Mouse (Mus musculus): Measurements from ENCODE around the gene Wipf1. TPM values are rescaled to one million over a fixed set of nuclear protein-coding genes. Genes with fewer than 3 reads are reported as not detected.

The Wipf1 gene
- polyA plus RNA-seq, 1 experiment from 2014 or later: 7.8 TPM

DNA sequence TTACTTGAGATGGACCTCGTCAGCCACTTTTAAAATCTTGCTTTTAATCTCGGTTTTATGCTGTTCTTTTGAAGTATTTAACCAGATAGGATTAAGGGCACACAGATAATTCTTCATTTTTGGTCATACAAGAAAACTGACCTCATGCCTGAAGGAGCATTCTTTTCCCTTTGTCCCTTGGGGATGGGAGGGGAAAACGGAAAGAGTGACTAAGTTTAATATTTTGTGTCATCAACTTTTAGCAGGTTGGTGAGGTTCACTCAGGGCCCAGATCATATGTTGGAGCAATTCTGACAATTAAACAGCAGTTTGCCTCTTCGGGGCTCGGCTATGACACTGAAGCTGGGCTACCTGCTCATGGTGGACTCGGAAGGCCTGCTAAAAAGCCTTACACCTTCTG is 60.0 kb downstream of the Wipf1 start:
- H3K9me3 ChIP-seq: no peaks in the 10 kb centered on the region
- no peak for DNase-seq (ENCODE audit: low spot score)
- no peak overlapping the region for H3K4me3 ChIP-seq
- WGBS: 81% methylated on average over 6 of the region's 6 CpGs
- no peaks in the 10 kb centered on the region for H3K27me3 ChIP-seq (ENCODE audit: insufficient read depth, poor library complexity, severe bottlenecking)
- peaks cover 3% of the 10 kb centered on the region; the same call in 1 of the 2 replicates for H3K36me3 ChIP-seq
- no peak overlapping the region for H3K27ac ChIP-seq
- H3K4me1 ChIP-seq: peaks cover 10% of the 10 kb centered on the region

DNA sequence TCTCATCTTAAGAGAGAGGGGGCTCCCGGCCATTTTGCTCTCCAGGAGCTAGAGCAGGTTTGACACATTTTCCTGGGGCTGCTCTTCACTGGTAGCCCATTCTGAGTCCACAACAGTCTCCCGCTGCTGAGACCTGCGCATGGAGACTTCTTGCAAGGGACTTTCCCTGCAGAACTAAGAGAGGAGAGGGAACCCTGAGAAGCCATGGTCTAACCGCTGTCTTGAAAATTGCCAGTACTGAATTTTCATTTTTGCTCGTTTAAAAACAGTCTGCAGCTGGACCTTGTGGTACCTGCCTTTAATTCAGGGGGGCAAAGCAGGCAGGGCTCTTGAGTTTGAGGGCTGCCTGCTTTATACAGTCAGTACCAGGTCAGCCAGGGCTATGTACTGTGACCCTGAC is 60.5 kb downstream of the Wipf1 start:
- DNase-seq (ENCODE audit: low spot score): no peak
- WGBS: 81% methylated on average over 5 of the region's 5 CpGs
- H3K27ac ChIP-seq: no peak overlapping the region
- peaks cover 11% of the 10 kb centered on the region for H3K4me1 ChIP-seq
- no peaks in the 10 kb centered on the region for H3K9me3 ChIP-seq
- H3K36me3 ChIP-seq: peaks cover 3% of the 10 kb centered on the region; the same call in 1 of the 2 replicates
- no peak overlapping the region for H3K4me3 ChIP-seq
- H3K27me3 ChIP-seq (ENCODE audit: insufficient read depth, poor library complexity, severe bottlenecking): no peaks in the 10 kb centered on the region

DNA sequence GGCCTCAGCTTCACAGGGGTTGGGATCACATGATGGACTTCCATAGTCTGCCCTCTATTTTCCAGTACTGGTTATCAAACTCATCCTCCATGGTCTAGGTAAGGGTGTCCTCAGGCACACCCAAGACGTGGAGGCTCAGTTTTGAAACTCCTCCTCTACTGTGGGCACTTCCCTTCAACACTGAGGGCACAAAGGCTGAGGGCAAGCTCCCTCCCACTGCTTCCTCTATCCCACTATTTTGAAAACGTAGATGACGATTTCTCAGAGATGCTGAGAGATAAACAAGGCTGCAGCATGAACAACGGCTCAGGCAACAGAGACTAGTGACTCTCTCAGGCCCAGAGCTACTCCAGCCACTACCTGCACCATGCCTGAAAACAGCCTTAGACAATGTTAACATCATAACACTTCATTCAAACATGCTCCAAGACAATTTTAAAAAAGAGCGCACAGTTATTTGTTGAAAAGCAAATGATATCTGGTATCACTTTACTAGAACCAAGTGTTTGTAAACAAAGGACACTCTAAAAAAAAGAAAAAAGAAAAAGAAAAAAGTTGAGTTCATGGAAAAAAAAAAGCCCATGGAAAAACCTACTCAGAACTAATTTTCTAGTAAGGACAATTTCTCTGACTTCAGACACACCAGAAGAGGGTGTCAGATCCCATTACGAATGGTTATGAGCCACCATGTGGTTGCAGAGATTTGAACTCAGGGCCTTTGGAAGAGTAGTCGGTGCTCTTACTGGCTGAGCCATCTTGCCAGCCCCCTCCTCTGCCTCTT is 62.3 kb downstream of the Wipf1 start:
- Histone ChIP-seq H3K4me1 (peaks cover 15% of the 10 kb centered on the region), H3K9me3 (no peaks in the 10 kb centered on the region), H3K27me3 (ENCODE audit: insufficient read depth, poor library complexity, severe bottlenecking) (no peaks in the 10 kb centered on the region), H3K27ac (no peak overlapping the region), H3K36me3 (no peaks in the 10 kb centered on the region), H3K4me3 (no peak overlapping the region)
- 72% methylated on average over 7 of the region's 7 CpGs for WGBS
- no peak for DNase-seq (ENCODE audit: low spot score)

DNA sequence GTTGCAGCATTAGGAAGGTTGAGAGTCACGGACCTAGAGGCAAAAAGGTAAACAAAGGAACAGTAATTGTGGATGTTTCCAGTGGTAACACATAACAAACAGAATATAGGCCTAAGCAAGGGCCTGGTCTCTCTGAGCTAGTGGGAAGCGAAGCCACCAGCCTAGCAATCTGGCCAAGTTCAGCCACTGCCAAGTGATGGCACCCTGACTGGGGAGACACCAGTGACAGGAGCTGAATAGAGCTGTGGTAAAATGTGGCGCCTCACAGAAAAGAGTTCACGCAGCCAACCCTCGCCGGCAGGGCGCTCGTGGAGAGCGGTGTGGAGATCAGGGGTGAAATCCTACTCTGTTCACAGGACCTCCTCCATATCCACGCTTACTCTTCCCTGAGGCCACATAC is 63.1 kb downstream of the Wipf1 start:
- no peak for DNase-seq (ENCODE audit: low spot score)
- no peak overlapping the region for H3K4me3 ChIP-seq
- H3K27me3 ChIP-seq (ENCODE audit: insufficient read depth, poor library complexity, severe bottlenecking): no peaks in the 10 kb centered on the region
- no peaks in the 10 kb centered on the region for H3K9me3 ChIP-seq
- H3K27ac ChIP-seq: no peak overlapping the region
- H3K36me3 ChIP-seq: no peaks in the 10 kb centered on the region
- peaks cover 15% of the 10 kb centered on the region for H3K4me1 ChIP-seq
- 88% methylated on average over 10 of the region's 10 CpGs for WGBS

DNA sequence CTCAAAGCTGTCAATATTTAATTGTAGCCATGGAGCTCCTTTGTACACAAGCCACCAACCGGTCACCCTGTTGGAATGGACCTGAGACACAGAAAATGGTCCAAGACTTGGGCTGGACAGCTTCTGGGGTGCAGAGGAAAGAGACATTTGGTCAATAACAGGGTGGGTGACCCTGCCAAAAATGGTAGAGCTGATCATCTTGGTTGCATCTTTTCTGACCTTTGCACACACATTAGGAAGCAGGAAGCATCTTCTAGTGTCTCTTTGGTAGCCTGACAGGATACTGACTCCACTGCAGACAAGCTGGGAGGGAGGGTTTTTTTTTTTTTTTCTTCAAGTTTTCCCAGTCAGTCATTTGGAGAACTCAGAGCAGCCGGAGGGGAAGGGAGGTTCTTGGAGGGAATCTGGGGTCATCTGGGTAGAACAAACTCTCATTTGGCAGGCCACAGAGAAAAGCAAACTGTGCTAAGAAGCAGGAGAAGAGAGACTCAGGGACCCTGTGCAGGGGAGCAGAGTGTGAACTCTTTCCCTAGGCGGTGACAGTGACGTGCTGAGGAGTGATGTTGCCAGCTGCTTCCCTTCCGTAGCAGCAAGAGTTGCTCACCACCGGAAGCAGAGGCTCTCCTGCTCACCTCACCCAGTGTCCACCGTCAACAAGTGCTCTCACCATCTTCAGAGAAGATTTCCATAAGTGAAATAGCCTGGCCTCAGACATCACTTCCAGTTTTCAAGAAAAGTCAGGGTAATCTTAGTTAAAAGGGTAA is 65.9 kb downstream of the Wipf1 start:
- Histone ChIP-seq H3K4me3 (no peak overlapping the region), H3K9me3 (no peaks in the 10 kb centered on the region), H3K27me3 (ENCODE audit: insufficient read depth, poor library complexity, severe bottlenecking) (no peaks in the 10 kb centered on the region), H3K4me1 (peaks cover 19% of the 10 kb centered on the region), H3K27ac (no peak overlapping the region), H3K36me3 (no peaks in the 10 kb centered on the region)
- DNase-seq (ENCODE audit: low spot score): no peak
- 21% methylated on average over 7 of the region's 7 CpGs for WGBS

DNA sequence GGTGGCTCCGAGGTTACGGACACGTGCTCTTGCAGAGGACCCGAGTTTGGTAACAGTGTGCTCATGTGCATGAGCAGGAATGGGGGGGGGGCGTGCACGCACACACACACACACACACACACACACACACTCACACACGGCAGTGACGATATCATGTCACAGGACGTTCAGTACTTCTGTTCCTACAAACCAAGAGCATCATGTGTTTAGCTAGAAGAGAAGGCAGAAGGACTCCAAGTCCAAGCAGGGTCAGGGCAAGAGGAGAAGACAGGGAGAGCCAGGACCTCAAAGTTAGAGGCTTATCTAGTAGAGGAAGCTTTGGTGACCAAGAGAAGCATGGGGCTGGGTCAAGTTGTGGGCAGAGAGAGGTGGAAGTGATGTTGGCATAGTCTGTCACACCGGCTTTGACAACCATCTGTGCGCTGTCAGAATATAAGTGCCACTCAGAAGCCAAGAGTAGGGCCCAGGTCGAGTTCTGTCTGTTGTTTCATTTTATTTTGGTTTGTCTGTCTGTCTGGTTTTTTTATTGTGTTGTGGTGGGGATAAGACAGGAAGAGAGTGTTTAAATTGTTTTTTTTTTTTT is 66.7 kb downstream of the Wipf1 start:
- no peaks in the 10 kb centered on the region for H3K27me3 ChIP-seq (ENCODE audit: insufficient read depth, poor library complexity, severe bottlenecking)
- no peaks in the 10 kb centered on the region for H3K9me3 ChIP-seq
- H3K36me3 ChIP-seq: no peaks in the 10 kb centered on the region
- H3K4me1 ChIP-seq: peaks cover 19% of the 10 kb centered on the region
- no peak overlapping the region for H3K27ac ChIP-seq
- H3K4me3 ChIP-seq: no peak overlapping the region
- 88% methylated on average over 12 of the region's 12 CpGs for WGBS
- no peak for DNase-seq (ENCODE audit: low spot score)

DNA sequence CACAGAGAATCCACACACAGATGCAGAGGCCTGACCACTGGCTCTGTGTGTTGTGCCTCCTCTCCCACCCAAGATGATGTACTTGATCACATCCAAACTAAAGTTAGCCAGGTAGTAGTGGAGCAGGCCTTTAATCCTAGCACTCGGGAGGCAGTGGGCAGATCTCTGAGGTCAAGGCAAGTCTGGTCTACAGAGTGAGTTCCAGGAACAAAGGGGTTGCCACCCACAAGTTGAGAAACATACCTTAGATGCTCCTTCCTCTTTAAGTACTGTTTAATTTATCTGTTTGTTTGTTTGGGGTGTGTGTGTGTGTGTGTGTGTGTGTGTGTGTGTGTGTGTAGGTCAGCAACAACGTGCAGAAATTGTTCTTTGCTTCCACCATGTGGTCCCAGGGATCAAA is 67.3 kb downstream of the Wipf1 start:
- Histone ChIP-seq H3K36me3 (no peaks in the 10 kb centered on the region), H3K9me3 (no peaks in the 10 kb centered on the region), H3K27ac (no peak overlapping the region), H3K27me3 (ENCODE audit: insufficient read depth, poor library complexity, severe bottlenecking) (no peaks in the 10 kb centered on the region), H3K4me3 (no peak overlapping the region), H3K4me1 (peaks cover 19% of the 10 kb centered on the region)
- DNase-seq (ENCODE audit: low spot score): no peak
- 80% methylated on average over 2 of the region's 2 CpGs for WGBS

DNA sequence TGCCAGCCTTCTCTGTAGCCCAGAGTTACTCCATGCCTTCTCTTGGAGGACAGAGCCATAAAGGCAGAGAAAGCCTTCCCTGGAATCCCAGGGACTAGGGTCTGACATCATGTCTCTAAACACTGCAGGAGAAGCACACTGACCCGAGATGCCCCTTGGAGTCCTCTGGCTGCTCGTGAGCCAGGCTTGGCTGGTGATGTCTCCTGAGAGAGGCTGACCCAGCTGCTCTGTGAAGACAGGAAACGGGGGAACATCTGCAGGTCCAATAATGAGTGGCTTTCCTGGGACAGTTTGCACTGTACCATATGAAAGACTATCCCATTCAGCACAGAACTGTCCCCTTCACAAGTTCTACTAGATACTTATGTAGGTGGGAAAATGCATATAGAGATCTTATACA is 69.4 kb downstream of the Wipf1 start:
- 51% methylated on average over 3 of the region's 3 CpGs for WGBS

DNA sequence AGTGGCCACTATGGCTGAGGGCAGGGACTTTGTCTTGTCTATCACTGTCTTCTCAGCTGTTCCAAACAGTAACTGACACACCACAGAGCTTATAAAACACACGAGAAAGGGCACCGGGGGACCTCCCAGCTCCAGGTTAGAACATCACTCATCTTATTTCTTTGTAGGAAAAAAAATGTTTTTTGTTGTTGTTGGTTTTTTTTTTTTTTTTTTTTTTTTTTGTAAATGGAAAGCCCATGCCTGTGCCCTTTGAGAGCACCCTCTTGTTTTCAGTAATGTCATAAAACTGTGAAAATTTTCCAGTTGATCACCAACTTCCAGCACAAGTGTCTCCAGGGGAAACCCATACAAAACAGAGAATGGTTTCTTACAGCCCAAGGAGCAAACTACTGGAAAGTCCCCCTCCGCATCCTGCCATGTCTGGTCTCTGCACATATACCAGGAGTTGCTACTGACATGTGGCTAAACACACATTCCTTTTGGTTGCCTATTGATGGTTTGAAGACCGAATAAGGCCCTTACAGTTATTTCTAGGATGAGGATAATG is 69.9 kb downstream of the Wipf1 start:
- no peak for DNase-seq (ENCODE audit: low spot score)
- H3K4me3 ChIP-seq: no peak overlapping the region
- 67% methylated on average over 4 of the region's 4 CpGs for WGBS
- no peaks in the 10 kb centered on the region for H3K9me3 ChIP-seq
- H3K4me1 ChIP-seq: peaks cover 14% of the 10 kb centered on the region
- H3K27ac ChIP-seq: no peak overlapping the region
- no peaks in the 10 kb centered on the region for H3K36me3 ChIP-seq
- H3K27me3 ChIP-seq (ENCODE audit: insufficient read depth, poor library complexity, severe bottlenecking): no peaks in the 10 kb centered on the region

More for the DNA sequence above, 69.4 kb downstream of the Wipf1 start:
- no peak for DNase-seq (ENCODE audit: low spot score)
- Histone ChIP-seq H3K4me3 (no peak overlapping the region), H3K36me3 (no peaks in the 10 kb centered on the region), H3K9me3 (no peaks in the 10 kb centered on the region), H3K27me3 (ENCODE audit: insufficient read depth, poor library complexity, severe bottlenecking) (no peaks in the 10 kb centered on the region), H3K4me1 (peaks cover 14% of the 10 kb centered on the region), H3K27ac (no peak overlapping the region)

DNA sequence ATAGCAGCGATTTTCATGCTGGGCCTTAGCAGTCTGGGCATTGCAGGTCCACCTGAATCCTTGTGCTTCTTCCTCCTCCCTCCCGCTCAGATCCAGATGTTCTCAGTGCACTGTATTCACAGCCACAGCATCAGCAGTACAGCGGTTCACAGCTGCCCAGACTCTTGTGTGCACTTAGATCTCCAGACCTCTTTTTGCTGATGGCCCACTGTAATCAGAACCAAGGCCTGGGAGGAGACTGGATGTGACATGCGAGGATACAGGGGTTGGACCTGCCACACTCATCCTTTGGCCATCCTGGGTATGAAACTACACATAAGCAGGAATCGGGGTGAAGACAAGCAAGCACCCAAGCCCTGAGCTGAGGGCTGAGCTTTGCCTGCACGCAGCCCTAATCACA is 72.6 kb downstream of the Wipf1 start:
- Histone ChIP-seq H3K27me3 (ENCODE audit: insufficient read depth, poor library complexity, severe bottlenecking) (no peaks in the 10 kb centered on the region), H3K4me1 (peaks cover 12% of the 10 kb centered on the region), H3K9me3 (no peaks in the 10 kb centered on the region), H3K27ac (no peak overlapping the region), H3K4me3 (no peak overlapping the region), H3K36me3 (no peaks in the 10 kb centered on the region)
- no peak for DNase-seq (ENCODE audit: low spot score)
- 92% methylated on average over 6 of the region's 6 CpGs for WGBS

DNA sequence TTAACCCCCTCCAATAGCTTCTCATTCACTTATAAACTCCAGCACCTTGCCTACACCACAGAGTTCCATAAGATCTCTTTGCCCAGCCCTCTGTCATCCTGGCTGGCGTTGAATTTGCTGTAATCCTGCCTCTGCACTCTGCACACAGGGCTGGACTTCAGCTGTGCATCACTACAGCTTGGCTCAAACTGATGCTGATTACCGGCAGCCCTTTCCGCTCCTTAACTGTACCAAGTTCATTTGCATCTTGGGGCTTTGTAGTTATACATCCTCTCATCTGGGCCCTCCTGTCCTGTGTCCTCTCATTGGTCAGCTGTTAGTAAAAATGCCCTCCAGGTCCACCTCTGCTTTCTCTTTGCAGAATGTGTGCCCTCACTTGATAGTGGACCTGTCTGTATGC is 73.4 kb downstream of the Wipf1 start:
- H3K27me3 ChIP-seq (ENCODE audit: insufficient read depth, poor library complexity, severe bottlenecking): no peaks in the 10 kb centered on the region
- no peak for DNase-seq (ENCODE audit: low spot score)
- no peak overlapping the region for H3K4me3 ChIP-seq
- peaks cover 12% of the 10 kb centered on the region for H3K4me1 ChIP-seq
- no peaks in the 10 kb centered on the region for H3K36me3 ChIP-seq
- no peaks in the 10 kb centered on the region for H3K9me3 ChIP-seq
- H3K27ac ChIP-seq: no peak overlapping the region
- 88% methylated on average over 3 of the region's 3 CpGs for WGBS

DNA sequence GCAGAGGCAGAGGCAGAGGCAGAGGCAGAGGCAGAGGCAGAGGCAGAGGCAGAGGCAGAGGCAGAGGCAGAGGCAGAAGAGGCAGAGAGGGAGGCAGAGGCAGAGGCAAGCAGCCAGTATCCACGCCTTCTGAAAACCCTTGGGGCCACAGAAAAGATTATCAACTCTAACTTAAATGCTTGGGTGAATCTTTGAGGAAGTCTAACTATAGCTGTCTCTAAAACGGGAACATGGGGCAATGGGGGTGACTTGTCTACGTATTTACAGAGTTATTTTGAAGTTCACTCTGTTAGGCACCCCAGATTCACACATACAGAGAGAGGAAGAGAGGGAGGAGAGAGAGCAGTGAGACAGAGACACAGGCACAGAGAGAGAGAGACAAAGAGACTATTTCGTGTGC is 74.0 kb downstream of the Wipf1 start:
- no peak overlapping the region for H3K4me3 ChIP-seq
- WGBS: 80% methylated on average over 4 of the region's 4 CpGs
- no peaks in the 10 kb centered on the region for H3K9me3 ChIP-seq
- no peak overlapping the region for H3K27ac ChIP-seq
- H3K36me3 ChIP-seq: no peaks in the 10 kb centered on the region
- no peaks in the 10 kb centered on the region for H3K27me3 ChIP-seq (ENCODE audit: insufficient read depth, poor library complexity, severe bottlenecking)
- H3K4me1 ChIP-seq: peaks cover 13% of the 10 kb centered on the region
- no peak for DNase-seq (ENCODE audit: low spot score)

DNA sequence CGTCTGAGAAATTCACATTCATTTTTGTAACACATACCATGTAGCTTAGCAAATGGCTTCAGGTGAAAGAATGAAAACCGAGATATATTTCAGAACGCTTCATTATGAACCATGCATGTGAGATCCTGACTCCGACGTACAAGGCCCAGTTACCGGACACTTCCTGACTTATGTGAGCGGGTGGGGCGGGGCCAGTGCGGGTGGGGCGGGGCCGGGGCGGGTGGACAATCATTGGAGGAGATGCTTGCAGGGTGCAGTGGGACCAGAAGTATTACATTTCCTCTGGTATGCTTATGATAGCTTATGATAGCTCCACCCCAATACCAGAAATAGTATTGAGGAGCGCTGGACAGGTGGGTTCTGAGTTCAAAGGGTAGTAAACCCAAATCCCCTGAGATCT is 74.9 kb downstream of the Wipf1 start:
- no peak overlapping the region for H3K4me3 ChIP-seq
- no peaks in the 10 kb centered on the region for H3K27me3 ChIP-seq (ENCODE audit: insufficient read depth, poor library complexity, severe bottlenecking)
- H3K9me3 ChIP-seq: no peaks in the 10 kb centered on the region
- H3K4me1 ChIP-seq: peaks cover 14% of the 10 kb centered on the region
- WGBS: 88% methylated on average over 13 of the region's 13 CpGs
- no peaks in the 10 kb centered on the region for H3K36me3 ChIP-seq
- DNase-seq (ENCODE audit: low spot score): no peak
- no peak overlapping the region for H3K27ac ChIP-seq
